Mouse (Mus musculus): ENCODE results near the gene Ccnjl.

DNA sequence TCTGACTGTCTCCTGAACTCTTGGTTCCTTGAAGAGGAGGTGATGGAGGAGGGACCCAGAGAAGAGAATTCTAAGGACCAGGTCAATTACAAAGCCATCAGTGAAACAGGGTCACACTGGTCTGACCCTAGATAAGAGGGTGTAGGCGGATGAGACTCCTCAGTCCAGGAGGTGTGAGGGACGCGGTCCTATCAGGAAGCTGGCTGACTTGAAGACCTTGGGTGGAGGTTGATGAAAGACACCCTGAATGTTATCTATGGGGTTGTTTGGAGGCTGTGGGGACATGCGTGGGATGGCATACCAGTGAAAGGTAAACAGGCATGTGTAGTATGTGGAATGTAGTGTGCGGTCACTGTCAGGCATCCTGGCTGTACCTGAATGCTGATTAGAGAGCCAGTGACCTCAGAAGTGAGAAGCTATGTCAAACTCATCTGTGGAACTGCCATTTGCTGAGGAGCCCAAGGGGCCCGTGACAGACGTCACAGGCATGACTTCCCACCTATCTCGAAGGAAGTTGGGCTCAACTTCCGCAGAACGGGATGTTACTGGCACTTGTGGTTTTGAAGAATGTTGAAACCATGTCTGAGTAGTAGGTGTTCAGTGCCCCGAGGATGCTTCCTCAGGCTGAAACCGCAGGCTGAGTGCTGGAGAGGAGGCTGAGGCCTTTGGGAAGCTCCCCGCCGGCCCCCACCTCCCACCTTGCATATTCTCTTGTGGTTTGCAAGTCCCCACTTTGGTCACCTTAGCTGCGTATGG lies 15.3 kb downstream of the Ccnjl start:
- no peak for TF ChIP-seq POLR2A (IDR thresholded peaks at IDR 0.05; ENCODE audit: borderline replicate concordance, extremely low read depth, insufficient read depth, insufficient read length, poor library complexity, severe bottlenecking)
- no peak for TF ChIP-seq CTCF (IDR thresholded peaks at IDR 0.05; ENCODE audit: borderline replicate concordance, extremely low read depth, insufficient read depth, insufficient read length)

Measured in brain, embryonic 14.5 days (tissue).